Mouse (Mus musculus): ENCODE results near the gene Gm17720.

- TF ChIP-seq CTCF (IDR thresholded peaks at IDR 0.05; ENCODE audit: low read depth) (no peak), EP300 (IDR thresholded peaks at IDR 0.05; ENCODE audit: low read depth) (no peak)
Observed at GRCm38 (mm10) chr8:110102653-110103052, at the start of gene Gm17720.
